Mouse (Mus musculus): ENCODE data around the gene Rxra.

GRCm38 (mm10) chr2:27650991-27651390 lies 25.2 kb upstream of the Rxra start:
- no peak for TF ChIP-seq POLR2A (IDR thresholded peaks at IDR 0.05; ENCODE audit: low read depth, low read length)
- TF ChIP-seq CTCF (conservative IDR thresholded peaks at IDR 0.05; ENCODE audit: insufficient read depth, insufficient read length, low read depth, low read length), result no peak

Measured in kidney, adult 2 months (tissue).